Mouse (Mus musculus): ENCODE measurements around the gene Tenm3. TPM values are rescaled to one million over a fixed set of nuclear protein-coding genes. Genes with fewer than 3 reads are reported as not detected.

Tenm3 gene
- total RNA-seq, 2 experiments from 2014 or later = 9.4 to 9.9 TPM

GRCm38 (mm10) chr8:48373404-48373803 lies 470.3 kb downstream of the Tenm3 start:
- intact Hi-C loops (cut with DNase I) = no loop called here
- DNase-seq = no peak

GRCm38 (mm10) chr8:48367164-48367563 lies 476.6 kb downstream of the Tenm3 start:
- intact Hi-C loops (cut with DNase I) = no loop called here
- DNase-seq = no peak

GRCm38 (mm10) chr8:48356849-48357248 lies 486.9 kb downstream of the Tenm3 start:
- no peak for DNase-seq
- intact Hi-C loops (cut with DNase I) = no loop called here

- DNase-seq = no peak
- intact Hi-C loops (cut with DNase I) = no loop called here
These were observed 490.3 kb downstream of the Tenm3 start for GRCm38 (mm10) chr8:48353458-48353857.

- intact Hi-C loops (cut with DNase I) = no loop called here
- DNase-seq = no peak
These were observed 494.9 kb downstream of the Tenm3 start for GRCm38 (mm10) chr8:48348901-48349300.

- intact Hi-C loops (cut with DNase I) = no loop called here
- DNase-seq = no peak
These were observed 495.4 kb downstream of the Tenm3 start for GRCm38 (mm10) chr8:48348386-48348785.

- intact Hi-C loops (cut with DNase I) = no loop called here
- no peak for DNase-seq
These were observed 500.7 kb downstream of the Tenm3 start for GRCm38 (mm10) chr8:48343067-48343420.

- no peak for DNase-seq
- intact Hi-C loops (cut with DNase I) = no loop called here
These were observed 501.3 kb downstream of the Tenm3 start for GRCm38 (mm10) chr8:48342321-48343066.

GRCm38 (mm10) chr8:48341692-48342091 lies 502.1 kb downstream of the Tenm3 start:
- intact Hi-C loops (cut with DNase I) = no loop called here

GRCm38 (mm10) chr8:48341276-48341675 lies 502.5 kb downstream of the Tenm3 start:
- intact Hi-C loops (cut with DNase I) = no loop called here
- no peak for DNase-seq

More at GRCm38 (mm10) chr8:48341692-48342091, 502.1 kb downstream of the Tenm3 start:
- DNase-seq = no peak

- no peak for DNase-seq
These were observed 521.0 kb downstream of the Tenm3 start for GRCm38 (mm10) chr8:48322655-48323265.

GRCm38 (mm10) chr8:48322240-48322639 lies 521.5 kb downstream of the Tenm3 start:
- intact Hi-C loops (cut with DNase I) = no loop called here
- no peak for DNase-seq

More at GRCm38 (mm10) chr8:48322655-48323265, 521.0 kb downstream of the Tenm3 start:
- intact Hi-C loops (cut with DNase I) = no loop called here

GRCm38 (mm10) chr8:48319674-48320073 lies 524.1 kb downstream of the Tenm3 start:
- intact Hi-C loops (cut with DNase I) = no loop called here

GRCm38 (mm10) chr8:48317498-48317897 lies 526.3 kb downstream of the Tenm3 start:
- intact Hi-C loops (cut with DNase I) = no loop called here

More at GRCm38 (mm10) chr8:48319674-48320073, 524.1 kb downstream of the Tenm3 start:
- DNase-seq = no peak

GRCm38 (mm10) chr8:48315605-48316004 lies 528.1 kb downstream of the Tenm3 start:
- intact Hi-C loops (cut with DNase I) = no loop called here

More at GRCm38 (mm10) chr8:48317498-48317897, 526.3 kb downstream of the Tenm3 start:
- no peak for DNase-seq

GRCm38 (mm10) chr8:48313985-48314368 lies 529.8 kb downstream of the Tenm3 start:
- intact Hi-C loops (cut with DNase I) = no loop called here
- no peak for DNase-seq

More at GRCm38 (mm10) chr8:48315605-48316004, 528.1 kb downstream of the Tenm3 start:
- DNase-seq = no peak

- no peak for DNase-seq
- intact Hi-C loops (cut with DNase I) = no loop called here
These were observed 530.4 kb downstream of the Tenm3 start for GRCm38 (mm10) chr8:48313210-48313984.

GRCm38 (mm10) chr8:48311706-48312105 lies 532.0 kb downstream of the Tenm3 start:
- no peak for DNase-seq
- intact Hi-C loops (cut with DNase I) = no loop called here

GRCm38 (mm10) chr8:48310240-48310849 lies 533.4 kb downstream of the Tenm3 start:
- no peak for DNase-seq
- intact Hi-C loops (cut with DNase I) = no loop called here

GRCm38 (mm10) chr8:48309191-48309987 lies 534.4 kb downstream of the Tenm3 start:
- intact Hi-C loops (cut with DNase I) = no loop called here
- no peak for DNase-seq
